Mouse (Mus musculus) forebrain, postnatal 0 days (tissue): ENCODE measurements around the gene Man2b2. TPM values are rescaled to one million over a fixed set of nuclear protein-coding genes. Genes with fewer than 3 reads are reported as not detected.

Experiments used
- ATAC-seq: fragments of 200-750 bp; cut with Nextera tagmentation; 2 replicates; pipeline ENCODE4 v1.8.0; 2017; ENCODE audit warnings: mild to moderate bottlenecking, moderate library complexity
- DNase-seq: peaks from one replicate; pipeline ENCODE4 v3.0.0-alpha.2; 2015
- H3K27ac ChIP-seq: fragments of 300-500 bp; sonication (generic); 2 replicates; pipeline ENCODE4 v1.5.1; 2014; ENCODE audit warnings: low read depth, mild to moderate bottlenecking, antibody characterized with exemption, low read length, moderate library complexity, mixed read lengths
- H3K27me3 ChIP-seq: fragments of 300-500 bp; sonication (generic); 2 replicates; pipeline ENCODE4 v1.6.1; 2014; ENCODE audit warnings: mild to moderate bottlenecking, low read length, mixed read lengths; ENCODE audit not compliant: insufficient read depth
- H3K36me3 ChIP-seq: fragments of 300-500 bp; sonication (generic); 2 replicates; pipeline ENCODE4 v1.6.1; 2014; ENCODE audit warnings: mild to moderate bottlenecking, moderate library complexity; ENCODE audit not compliant: insufficient read depth
- H3K4me1 ChIP-seq: fragments of 300-500 bp; sonication (generic); 2 replicates; pipeline ENCODE4 v1.6.1; 2014; ENCODE audit warnings: antibody characterized with exemption; ENCODE audit not compliant: insufficient read depth
- H3K4me2 ChIP-seq: fragments of 300-500 bp; sonication (generic); 2 replicates; pipeline ENCODE4 v1.6.1; 2014; ENCODE audit warnings: low read depth, mild to moderate bottlenecking, moderate library complexity
- H3K4me3 ChIP-seq: fragments of 300-500 bp; sonication (generic); 2 replicates; pipeline ENCODE4 v1.5.1; 2014; ENCODE audit warnings: low read depth, low read length, mixed read lengths
- H3K9ac ChIP-seq: fragments of 300-500 bp; sonication (generic); 2 replicates; pipeline ENCODE4 v1.6.1; 2014; ENCODE audit warnings: mild to moderate bottlenecking
- H3K9me3 ChIP-seq: fragments of 300-500 bp; sonication (generic); 2 replicates; pipeline ENCODE4 v1.6.1; 2016; ENCODE audit warnings: low read length
- CTCF ChIP-seq: sonication (generic); IDR thresholded peaks from 2 replicates; pipeline ENCODE4 v1.5.1; 2016; ENCODE audit warnings: antibody characterized with exemption, control low read depth, low read depth
- WGBS: fragments of 180-500 bp; shearing (Covaris S2); extraction: QIAGEN DNeasy Blood & Tissue Kit; methylation state at CpG from one replicate; pipeline ENCODE4 v1.1.7; 2014; 5-methylcytosine and 5-hydroxymethylcytosine counted together
- polyA plus RNA-seq: library from polyadenylated mRNA; unstranded; fragments of >200 nt; fragmentation: Nextera tagmentation; extraction: Ambion mirVana; gene quantifications from 2 replicates; pipeline ENCODE4 v1.2.1, GENCODE M21; 2015
- total RNA-seq: library from RNA; depleted of rRNA; stranded (reverse); fragments of >200 nt; gene quantifications from 2 replicates; pipeline ENCODE4 v1.2.3, GENCODE M21; 2014; rRNA removed

Gene Man2b2
- total and polyA plus RNA-seq, 2 experiments from 2014 or later, result 12.7 to 13.9 TPM

GRCm38 (mm10) chr5:36769603-36770002 is 60.9 kb downstream of the Man2b2 start:
- TF ChIP-seq CTCF, result no peak
- Histone ChIP-seq H3K27ac (no peak overlapping the region), H3K36me3 (no peaks in the 10 kb centered on the region), H3K4me1 (peaks cover 7% of the 10 kb centered on the region; the same call in 1 of the 2 replicates), H3K4me2 (no peak overlapping the region), H3K27me3 (no peaks in the 10 kb centered on the region), H3K9me3 (no peaks in the 10 kb centered on the region), H3K9ac (no peak overlapping the region), H3K4me3 (no peak overlapping the region)
- DNase-seq (no peak), ATAC-seq (no peak)
- 72% methylated on average over 3 of the region's 3 CpGs for WGBS

DNA sequence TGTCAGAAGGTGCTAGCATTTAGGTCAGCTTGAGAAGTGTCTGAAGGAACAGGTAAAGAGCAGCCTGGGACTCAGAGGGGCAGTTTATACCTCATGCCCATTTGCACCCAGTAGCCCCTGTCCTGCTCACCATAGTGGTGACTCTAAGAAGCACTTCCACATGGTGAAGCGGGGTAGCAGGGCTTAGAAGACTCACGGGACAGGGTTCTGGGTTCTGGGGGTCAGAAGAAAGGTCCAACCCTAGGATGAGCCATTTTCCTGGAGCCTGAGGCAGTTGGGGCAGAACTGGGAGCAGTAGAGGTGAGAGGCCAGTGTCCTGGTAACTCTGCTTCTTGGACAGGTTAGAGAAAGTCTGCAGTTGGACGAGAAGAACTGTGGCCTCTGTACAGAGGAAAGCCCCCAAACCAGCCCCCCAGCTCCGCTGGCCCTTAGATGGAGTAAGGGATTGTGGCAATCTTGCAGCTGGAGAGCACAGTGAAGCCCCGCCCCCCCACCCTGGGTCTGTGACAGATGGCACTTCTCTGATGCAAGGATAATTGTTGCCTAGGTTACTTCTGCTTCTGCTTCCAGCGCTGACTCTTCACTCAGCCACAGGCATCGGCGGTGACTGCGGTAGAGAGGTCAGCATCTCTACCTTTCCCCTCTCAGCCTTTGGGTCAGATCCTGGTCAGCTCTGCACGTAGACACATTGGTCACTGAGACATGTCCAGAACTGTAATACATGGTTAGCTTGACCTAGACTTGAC is 63.3 kb downstream of the Man2b2 start:
- H3K27me3 ChIP-seq, result no peaks in the 10 kb centered on the region
- no peak overlapping the region for H3K9ac ChIP-seq
- ATAC-seq (peak; percentile 90), DNase-seq (peak; percentile 37)
- H3K36me3 ChIP-seq, result no peaks in the 10 kb centered on the region
- TF ChIP-seq CTCF, result no peak
- no peak overlapping the region for H3K4me3 ChIP-seq
- no peak overlapping the region for H3K4me2 ChIP-seq
- peak overlapping the region; percentile 9; the same call in 1 of the 2 replicates for H3K27ac ChIP-seq
- H3K9me3 ChIP-seq, result no peaks in the 10 kb centered on the region
- WGBS, result 33% methylated on average over 10 of the region's 10 CpGs
- peaks cover 7% of the 10 kb centered on the region; the same call in 1 of the 2 replicates for H3K4me1 ChIP-seq

DNA sequence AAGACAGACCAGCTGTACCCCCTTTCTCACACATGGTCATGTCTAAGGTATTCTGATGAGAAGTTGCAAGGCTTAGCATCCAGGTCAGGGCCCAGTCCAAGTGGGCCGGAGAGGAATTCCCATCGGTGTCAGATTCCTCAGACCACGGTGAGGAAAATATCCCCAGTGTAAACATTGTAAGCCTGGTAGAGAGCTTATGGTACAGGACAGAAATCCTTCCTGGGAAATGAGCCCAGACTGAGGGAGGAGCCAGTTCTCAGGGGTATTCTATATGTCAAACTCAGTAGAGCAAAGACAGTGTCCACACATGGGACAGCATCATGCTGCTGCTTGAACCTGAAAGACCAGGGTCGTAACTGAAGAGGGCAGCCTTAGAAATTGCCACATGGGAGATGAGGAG is 70.6 kb downstream of the Man2b2 start:
- WGBS, result 88% methylated on average over 4 of the region's 4 CpGs
- Histone ChIP-seq H3K27me3 (no peaks in the 10 kb centered on the region), H3K9ac (no peak overlapping the region), H3K4me3 (no peak overlapping the region), H3K4me2 (no peak overlapping the region), H3K4me1 (no peaks in the 10 kb centered on the region), H3K36me3 (no peaks in the 10 kb centered on the region), H3K27ac (no peak overlapping the region), H3K9me3 (no peaks in the 10 kb centered on the region)
- DNase-seq, result no peak
- no peak for ATAC-seq
- TF ChIP-seq CTCF, result no peak

DNA sequence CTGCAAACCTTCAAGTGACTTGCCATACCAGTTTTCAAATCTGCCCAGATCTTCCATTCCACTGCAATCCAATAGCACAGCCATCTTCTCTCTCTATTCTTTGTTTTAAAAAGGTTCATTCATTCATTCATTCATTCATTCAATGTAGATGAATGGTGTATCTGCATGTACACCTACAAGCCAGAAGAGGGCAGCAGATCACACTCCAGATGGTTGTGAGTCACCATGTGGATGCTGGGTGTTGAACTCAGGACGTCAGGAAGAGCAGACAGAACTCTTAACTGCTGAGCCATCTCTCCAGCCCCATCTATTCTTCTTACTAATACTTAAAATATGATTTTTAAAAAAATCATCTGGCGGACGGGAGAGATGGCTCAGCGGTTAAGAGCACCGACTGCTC is 73.4 kb downstream of the Man2b2 start:
- Histone ChIP-seq H3K27ac (no peak overlapping the region), H3K27me3 (no peaks in the 10 kb centered on the region), H3K9ac (no peak overlapping the region), H3K4me3 (no peak overlapping the region), H3K4me2 (no peak overlapping the region), H3K4me1 (no peaks in the 10 kb centered on the region), H3K9me3 (no peaks in the 10 kb centered on the region), H3K36me3 (no peaks in the 10 kb centered on the region)
- DNase-seq (no peak), ATAC-seq (no peak)
- 67% methylated on average over 5 of the region's 5 CpGs for WGBS
- TF ChIP-seq CTCF, result peak; percentile 45

Other genes starting within 250 kb of the Man2b2 start
- 28.1 and 29.0 TPM in 2 replicates for gene Tbc1d14, start 237.4 kb downstream of the Man2b2 start, total RNA-seq
- 74.1 and 74.5 TPM in 2 replicates for gene Tbc1d14, start 237.4 kb downstream of the Man2b2 start, polyA plus RNA-seq
- gene D5Ertd579e, start 134.6 kb downstream of the Man2b2 start, total RNA-seq, result 84.7 and 105 TPM in 2 replicates
- 23.3 and 27.4 TPM in 2 replicates for gene D5Ertd579e, start 134.6 kb downstream of the Man2b2 start, polyA plus RNA-seq
- gene Bloc1s4, start 82.0 kb downstream of the Man2b2 start, total RNA-seq, result 23.6 and 23.8 TPM in 2 replicates
- 32.7 and 36.2 TPM in 2 replicates for gene Bloc1s4, start 82.0 kb downstream of the Man2b2 start, polyA plus RNA-seq
- gene Mrfap1, start 33.9 kb downstream of the Man2b2 start, total RNA-seq, result 296 and 353 TPM in 2 replicates
- gene Mrfap1, start 33.9 kb downstream of the Man2b2 start, polyA plus RNA-seq, result 477 and 530 TPM in 2 replicates
- gene Ppp2r2c, start 37.9 kb upstream of the Man2b2 start, total RNA-seq, result 171 and 177 TPM in 2 replicates
- 75.5 and 96.1 TPM in 2 replicates for gene Ppp2r2c, start 37.9 kb upstream of the Man2b2 start, polyA plus RNA-seq
- gene Wfs1, start 158.6 kb upstream of the Man2b2 start, total RNA-seq, result 9.6 and 12.9 TPM in 2 replicates
- gene Wfs1, start 158.6 kb upstream of the Man2b2 start, polyA plus RNA-seq, result 10.3 and 16.9 TPM in 2 replicates